Mouse (Mus musculus) monocyte, adult 5-6 weeks (primary cell): ENCODE data around the gene Bcl6b. TPM values are rescaled to one million over a fixed set of nuclear protein-coding genes. Genes with fewer than 3 reads are reported as not detected.
A peak's percentile ranks its signal among the peaks of the same experiment; 100 is the strongest.

Experiments
- ATAC-seq: fragments of 153-309, 156-312 bp; replicated peaks from 2 replicates; pipeline ENCODE4 v1.8.0; 2017; ENCODE audit warnings: mild to moderate bottlenecking; ENCODE audit not compliant: low TSS enrichment, insufficient number of reproducible peaks, severe bottlenecking, poor library complexity, low FRiP score
- total RNA-seq: library from RNA; stranded (forward); fragments of 200-1000, 200-491, 200-594 nt; gene quantifications from 3 replicates; pipeline ENCODE4 v1.2.3, GENCODE M21; 2017

Gene Bcl6b
- not detected in 3 replicates for total RNA-seq

GRCm38 (mm10) chr11:70229260-70230010, at the start of gene Bcl6b:
Bcl6b (minus strand) TSS chr11:70229798.
- no peak for ATAC-seq

- ATAC-seq = no peak
These were observed 49.4 kb upstream of the Bcl6b start for GRCm38 (mm10) chr11:70278961-70279360.

- no peak for ATAC-seq
These were observed 42.0 kb upstream of the Bcl6b start for GRCm38 (mm10) chr11:70271641-70272040.

- no peak for ATAC-seq
These were observed 36.8 kb upstream of the Bcl6b start for GRCm38 (mm10) chr11:70266405-70266804.

GRCm38 (mm10) chr11:70265819-70266218, 36.2 kb upstream of the Bcl6b start:
- ATAC-seq = no peak

GRCm38 (mm10) chr11:70265252-70265651, 35.7 kb upstream of the Bcl6b start:
- ATAC-seq = no peak

- ATAC-seq = no peak
These were observed 29.4 kb upstream of the Bcl6b start for GRCm38 (mm10) chr11:70259035-70259434.

- ATAC-seq = no peak
These were observed 25.4 kb upstream of the Bcl6b start, which contains the start of gene Alox12 for GRCm38 (mm10) chr11:70254931-70255531. Alox12 (minus strand) TSS chr11:70255353.

GRCm38 (mm10) chr11:70254337-70254736, 24.7 kb upstream of the Bcl6b start:
- ATAC-seq = no peak; the same call in 1 of the 2 replicates

- no peak for ATAC-seq
These were observed 22.3 kb upstream of the Bcl6b start for GRCm38 (mm10) chr11:70251853-70252252.

- ATAC-seq = no peak
These were observed 20.6 kb upstream of the Bcl6b start for GRCm38 (mm10) chr11:70250150-70250549.

GRCm38 (mm10) chr11:70247136-70247845, 17.7 kb upstream of the Bcl6b start:
- ATAC-seq = peak; percentile 79

- ATAC-seq = no peak
These were observed 13.0 kb upstream of the Bcl6b start for GRCm38 (mm10) chr11:70242591-70242990.

- ATAC-seq = peak; percentile 70
These were observed 10.1 kb upstream of the Bcl6b start, which contains the start of the genes Gm21988 and Rnasek for GRCm38 (mm10) chr11:70239541-70240279. Gm21988 (minus strand) TSS chr11:70239830. Rnasek (minus strand) TSS chr11:70239842.

GRCm38 (mm10) chr11:70238591-70239440, 9.2 kb upstream of the Bcl6b start:
- ATAC-seq = no peak

- peak; percentile 82 for ATAC-seq
These were observed 8.0 kb upstream of the Bcl6b start, which contains the start of gene 0610010K14Rik for GRCm38 (mm10) chr11:70237457-70238167. 0610010K14Rik (minus strand) TSS chr11:70237914.

GRCm38 (mm10) chr11:70236717-70237116, 7.1 kb upstream of the Bcl6b start:
- no peak for ATAC-seq
